Mouse (Mus musculus) induced T-regulatory cell, adult 2 months (primary cell): ENCODE results near the gene Fgfr3.

Source experiments
- DNase-seq: peaks from one replicate; pipeline ENCODE4 v3.0.0-alpha.2; 2012; ENCODE audit warnings: low read depth

The Fgfr3 gene

DNA sequence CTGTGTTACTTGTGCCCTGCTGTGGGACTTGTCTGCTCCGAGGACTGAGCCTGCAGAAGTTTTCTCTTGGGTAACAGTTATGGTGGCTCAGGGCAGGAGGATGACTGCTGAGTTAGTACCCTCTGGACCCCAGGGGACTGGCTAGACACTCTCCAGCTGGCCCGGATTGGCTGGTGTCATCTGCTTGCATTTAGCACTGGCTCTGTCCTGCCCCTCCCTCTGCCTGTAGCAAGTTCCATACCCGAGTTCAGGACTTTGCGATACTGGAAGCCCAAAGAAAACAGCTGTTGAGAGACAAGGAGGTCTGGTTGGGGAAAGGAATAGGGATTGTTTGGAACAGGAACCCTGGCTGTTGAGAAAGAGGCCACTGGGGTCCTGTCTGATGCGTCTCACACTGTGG, 9.0 kb downstream of the Fgfr3 start:
- DNase-seq, result no peak

DNA sequence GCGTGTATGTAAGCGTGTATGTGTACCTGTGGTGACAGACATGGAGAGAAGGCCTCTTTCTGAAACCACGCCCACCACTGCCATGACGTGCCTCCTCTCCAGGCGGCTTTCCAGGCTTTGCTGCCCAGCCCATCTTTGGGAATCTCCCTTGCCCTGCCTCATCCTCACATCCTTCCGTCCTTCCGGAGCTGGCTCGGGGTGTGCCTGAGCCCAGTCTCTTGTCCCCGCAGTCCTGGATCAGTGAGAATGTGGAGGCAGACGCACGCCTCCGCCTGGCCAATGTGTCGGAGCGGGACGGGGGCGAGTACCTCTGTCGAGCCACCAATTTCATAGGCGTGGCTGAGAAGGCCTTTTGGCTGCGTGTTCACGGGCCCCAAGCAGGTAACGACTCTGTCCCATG, 9.6 kb downstream of the Fgfr3 start:
- DNase-seq, result no peak

DNA sequence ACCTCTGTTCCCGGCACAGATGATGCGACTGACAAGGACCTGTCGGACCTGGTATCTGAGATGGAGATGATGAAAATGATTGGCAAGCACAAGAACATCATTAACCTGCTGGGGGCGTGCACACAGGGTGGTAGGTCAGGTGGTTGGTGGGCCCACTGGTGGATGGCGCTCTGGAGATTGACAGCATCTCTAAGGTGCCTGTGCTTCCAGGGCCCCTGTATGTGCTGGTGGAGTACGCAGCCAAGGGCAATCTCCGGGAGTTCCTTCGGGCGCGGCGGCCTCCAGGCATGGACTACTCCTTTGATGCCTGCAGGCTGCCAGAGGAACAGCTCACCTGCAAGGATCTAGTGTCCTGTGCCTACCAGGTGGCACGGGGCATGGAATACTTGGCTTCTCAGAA, 12.4 kb downstream of the Fgfr3 start:
- no peak for DNase-seq

DNA sequence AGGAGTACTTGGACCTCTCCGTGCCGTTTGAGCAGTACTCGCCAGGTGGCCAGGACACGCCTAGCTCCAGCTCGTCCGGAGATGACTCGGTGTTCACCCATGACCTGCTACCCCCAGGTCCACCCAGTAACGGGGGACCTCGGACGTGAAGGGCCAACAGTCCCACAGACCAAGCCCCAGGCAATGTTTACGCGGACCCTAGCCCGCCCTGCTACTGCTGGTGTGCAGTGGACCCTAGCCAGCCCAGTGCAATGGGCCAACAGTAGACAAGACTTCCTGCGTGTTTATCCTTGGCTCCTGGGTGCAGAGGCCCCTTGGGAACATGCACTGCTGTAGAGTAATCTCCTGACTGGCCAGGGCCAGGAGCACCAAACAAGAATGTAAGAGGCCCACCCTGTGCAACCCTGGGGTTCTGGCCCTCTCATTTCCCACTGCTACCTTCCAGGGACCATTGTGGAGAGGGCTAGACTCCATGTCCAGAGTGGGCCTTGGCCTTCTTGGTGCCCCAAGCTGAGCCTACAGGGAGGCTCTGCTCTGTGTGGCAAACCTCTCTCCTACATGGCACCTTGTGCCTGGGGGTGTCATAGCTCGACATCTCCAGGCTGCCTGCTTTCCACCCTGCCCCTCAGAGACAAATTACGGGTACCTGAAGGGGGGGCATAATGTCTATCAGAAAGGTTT, 14.1 kb downstream of the Fgfr3 start:
- no peak for DNase-seq

DNA sequence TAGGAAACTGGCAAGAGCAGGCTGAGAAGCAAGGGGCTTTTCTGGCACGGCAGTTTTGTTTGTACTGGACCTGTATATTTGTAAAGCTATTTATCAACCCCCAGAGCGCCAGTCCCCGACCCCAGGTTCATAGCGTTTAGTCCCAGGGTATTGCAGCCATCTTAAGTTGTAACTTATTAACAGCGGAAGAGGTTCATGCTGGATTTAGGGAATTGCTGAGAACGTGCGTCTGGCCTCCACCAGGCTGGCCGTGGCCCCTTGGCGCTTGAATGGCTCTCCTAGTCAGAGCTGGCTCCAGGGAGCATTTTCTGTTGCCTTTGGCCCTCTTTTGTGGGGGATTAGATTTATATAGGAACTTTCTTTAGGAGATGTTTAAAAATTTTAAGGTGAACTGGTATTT, 14.8 kb downstream of the Fgfr3 start:
- no peak for DNase-seq

DNA sequence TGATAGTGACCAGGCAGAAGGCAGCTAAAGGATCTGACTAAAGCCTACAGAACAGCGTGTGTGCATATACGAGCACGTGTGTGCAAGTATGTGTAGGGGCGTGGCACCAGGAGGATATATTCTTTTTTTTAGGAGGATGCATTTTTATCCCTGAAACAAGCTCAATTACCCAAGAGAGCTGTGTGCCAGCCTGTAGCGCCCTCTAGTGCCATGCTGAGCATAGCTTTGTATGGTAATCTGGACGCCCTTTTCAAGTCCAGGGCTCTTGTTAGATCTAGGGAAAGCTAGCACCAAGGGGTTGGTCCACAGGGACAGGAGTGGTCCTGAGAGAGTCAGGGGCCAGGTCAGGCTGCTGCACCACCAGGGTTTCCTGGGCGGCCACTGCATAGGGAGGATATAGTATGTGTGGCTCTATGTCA, 16.4 kb downstream of the Fgfr3 start:
- peak; percentile 59 for DNase-seq

DNA sequence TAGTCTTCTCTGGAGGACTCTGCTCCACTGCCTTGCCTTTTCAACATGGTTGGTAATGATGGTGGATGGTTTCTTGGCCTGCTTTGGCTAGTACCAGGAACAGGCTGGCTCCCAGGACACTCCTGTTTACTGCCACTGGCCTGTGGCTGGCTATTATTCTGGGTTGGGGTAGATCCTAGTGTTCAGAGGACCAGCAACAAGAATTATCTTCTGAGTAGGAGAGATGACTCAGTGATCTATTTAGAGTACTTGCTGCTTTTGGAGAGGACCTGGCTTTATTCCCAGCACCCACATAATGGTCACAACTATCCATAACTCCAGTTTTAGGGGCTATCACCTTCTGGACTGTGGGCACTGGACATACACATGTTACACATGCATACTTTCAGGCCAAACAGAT, 16.9 kb downstream of the Fgfr3 start:
- no peak for DNase-seq

DNA sequence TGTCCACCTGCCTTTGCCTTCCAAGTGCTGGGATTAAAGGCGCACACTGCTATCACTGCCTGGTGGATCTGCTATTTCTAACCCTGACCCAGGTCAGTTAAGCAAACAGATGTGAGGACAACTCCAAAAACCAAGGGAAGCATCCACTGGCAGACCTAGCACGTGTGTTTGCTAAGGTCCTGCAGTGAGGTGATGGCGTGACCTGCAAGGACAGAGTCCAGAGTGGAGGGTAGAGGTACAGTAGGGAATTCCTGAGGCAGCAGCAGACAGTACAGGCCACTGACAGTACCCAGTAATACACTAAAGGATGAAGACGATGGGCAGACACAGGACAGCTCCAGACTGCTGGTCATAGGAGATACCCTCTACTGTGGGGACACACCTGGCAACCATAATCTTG, 19.1 kb downstream of the Fgfr3 start:
- no peak for DNase-seq

DNA sequence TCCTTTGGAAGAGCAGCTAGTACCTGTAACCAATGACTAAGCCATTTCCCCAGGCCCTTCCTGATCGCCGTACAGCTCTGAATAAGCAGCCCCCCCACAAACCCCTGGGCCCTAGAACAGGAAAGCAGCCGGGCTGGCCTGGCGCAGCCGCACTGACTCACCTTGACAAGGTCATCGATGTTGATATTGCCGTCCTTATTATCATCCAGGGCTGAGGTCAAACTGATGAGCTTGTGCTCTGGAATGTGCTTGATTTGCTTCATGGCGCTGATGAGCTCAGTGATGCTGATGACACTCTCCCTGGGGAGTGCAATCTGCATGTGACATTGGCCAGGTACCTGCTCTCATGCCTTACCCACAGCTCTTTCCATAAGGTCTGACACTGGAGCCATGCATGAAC, 22.0 kb downstream of the Fgfr3 start:
- no peak for DNase-seq

DNA sequence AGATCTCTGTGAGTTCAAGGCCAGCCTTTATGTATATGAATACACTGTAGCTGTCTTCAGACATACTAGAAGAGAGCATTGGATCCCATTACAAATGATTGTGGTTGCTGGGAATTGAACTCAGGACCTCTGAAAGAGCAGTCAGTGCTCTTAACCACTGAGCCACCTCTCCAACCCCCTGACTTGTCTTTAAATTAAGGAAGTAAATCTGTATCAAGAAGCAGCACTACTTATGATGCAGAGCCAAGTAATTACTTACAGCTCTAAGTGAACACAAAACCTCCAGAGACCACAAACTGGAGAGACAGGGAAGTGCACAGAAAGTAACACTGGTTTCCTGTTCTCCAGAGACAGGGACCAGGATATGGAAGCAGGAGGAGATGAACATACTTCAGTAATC, 55.7 kb downstream of the Fgfr3 start:
- DNase-seq, result no peak

DNA sequence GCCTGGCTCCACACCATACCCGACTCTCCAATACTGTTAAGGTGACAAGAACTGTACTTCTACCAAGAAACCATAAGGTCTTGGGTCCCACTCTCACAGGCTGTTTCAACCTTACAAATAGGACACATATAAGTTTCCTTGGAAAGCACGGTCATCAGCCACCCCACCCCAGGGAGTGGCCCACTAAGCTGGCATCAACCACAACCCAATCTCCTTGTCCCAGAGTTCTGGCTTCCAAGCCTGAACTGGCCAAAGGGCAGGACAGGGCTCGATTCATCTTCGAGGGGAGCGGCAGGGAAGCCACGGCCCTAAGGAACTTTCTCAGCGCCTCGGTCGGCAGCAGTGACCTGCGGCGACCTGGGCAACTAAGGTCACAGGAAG, 60.5 kb downstream of the Fgfr3 start:
- no peak for DNase-seq

DNA sequence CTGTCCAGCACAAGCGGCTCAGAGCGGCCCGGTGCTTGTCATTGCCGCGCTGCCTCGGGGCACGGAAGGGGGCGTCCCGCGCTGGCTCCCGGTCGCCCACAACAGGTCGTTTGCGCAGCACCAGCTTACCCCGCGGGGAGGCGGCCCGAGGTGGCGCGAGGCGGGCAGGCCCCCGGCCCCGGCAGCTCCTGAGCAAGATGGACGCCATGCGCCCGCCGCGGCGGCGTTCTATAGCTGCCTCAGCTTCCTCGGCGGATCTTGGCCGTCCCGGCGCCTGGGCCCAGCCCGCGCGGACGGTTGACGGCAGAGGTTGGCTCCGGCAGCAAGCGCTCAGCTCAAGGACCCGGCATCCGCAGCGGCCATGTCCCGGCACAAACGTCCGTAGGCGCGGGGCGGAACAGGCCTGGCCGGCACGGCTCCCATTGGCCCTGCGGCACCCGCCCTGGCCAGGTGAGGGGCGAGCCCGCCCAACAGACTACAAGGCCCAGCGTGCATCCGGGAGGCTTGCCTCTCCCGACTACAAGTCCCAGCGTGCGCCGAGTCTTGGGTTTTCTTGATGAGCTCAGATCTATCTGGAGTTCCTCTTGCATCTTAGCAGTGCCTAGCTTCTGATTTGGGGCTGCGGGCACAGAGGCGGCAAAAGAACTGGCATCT, 61.0 kb downstream of the Fgfr3 start, which contains the start of gene Letm1:
Letm1 (minus strand) TSS at position 473 of the 654 bp plus-strand sequence.
- DNase-seq, result peak; percentile 95

DNA sequence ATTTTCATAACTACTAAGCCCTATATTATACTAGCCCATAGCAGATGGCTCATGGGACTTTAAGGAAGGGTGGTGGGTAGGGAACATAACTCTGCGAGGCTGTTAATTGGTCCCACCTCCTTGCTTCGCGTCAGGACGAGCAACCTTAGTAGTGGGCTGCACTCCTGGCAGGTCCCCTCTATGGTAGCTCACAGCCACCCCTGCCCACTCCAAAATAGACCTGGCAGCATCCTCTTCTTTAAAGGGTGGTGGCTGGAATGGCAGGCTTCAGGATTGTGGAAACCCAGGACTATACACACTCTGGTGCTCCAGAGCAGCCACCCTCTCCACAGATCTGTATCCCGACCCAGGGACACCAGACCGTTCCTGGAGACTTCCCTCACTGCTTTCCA, 61.5 kb downstream of the Fgfr3 start:
- DNase-seq, result no peak
